Mouse (Mus musculus) kidney, adult 2 months (tissue): ENCODE results near the gene Trim62.

Experiments used
- CTCF ChIP-seq: fragments of 200-500 bp; conservative IDR thresholded peaks from 2 replicates; pipeline ENCODE4 v1.5.1; 2011; ENCODE audit warnings: low read depth, mild to moderate bottlenecking, control low read depth, low read length, moderate library complexity, mixed read lengths; ENCODE audit not compliant: insufficient read depth, insufficient read length
- POLR2A ChIP-seq: fragments of 200-500 bp; IDR thresholded peaks from one replicate; pipeline ENCODE4 v1.6.1; 2011; ENCODE audit warnings: low read depth, low read length, control low read depth

- TF ChIP-seq POLR2A = no peak
- TF ChIP-seq CTCF = no peak
These were observed 5.1 kb downstream of the Trim62 start for GRCm38 (mm10) chr4:128888436-128888990.
